Mouse (Mus musculus) megakaryocyte, embryonic 14.5 days (primary cell): ENCODE measurements around the gene Krt10. TPM values are rescaled to one million over a fixed set of nuclear protein-coding genes. Genes with fewer than 3 reads are reported as not detected.

Experiments used
- H3K27me3 ChIP-seq: replicated peaks from 2 replicates; pipeline ENCODE3; 2012; ENCODE audit warnings: inconsistent platforms
- H3K36me3 ChIP-seq: replicated peaks from 2 replicates; pipeline ENCODE3; 2012; ENCODE audit warnings: low read length, inconsistent platforms, mixed read lengths
- H3K4me1 ChIP-seq: 2 replicates; pipeline ENCODE4 v1.6.1; 2012; ENCODE audit warnings: inconsistent platforms
- H3K4me3 ChIP-seq: replicated peaks from 2 replicates; pipeline ENCODE3; 2012; ENCODE audit warnings: moderate library complexity, mild to moderate bottlenecking, inconsistent platforms
- H3K9me3 ChIP-seq: 2 replicates; pipeline ENCODE4 v1.6.1; 2012; ENCODE audit warnings: inconsistent platforms
- FLI1 ChIP-seq: IDR thresholded peaks from 2 replicates; pipeline ENCODE4 v1.6.1; 2012; ENCODE audit warnings: low read length, inconsistent platforms, mixed read lengths
- GATA1 ChIP-seq: IDR thresholded peaks from 3 replicates; pipeline ENCODE4 v1.6.1; 2012; ENCODE audit warnings: mixed read lengths, low read length, inconsistent platforms, borderline replicate concordance
- polyA plus RNA-seq: library from polyadenylated mRNA; stranded (reverse); fragments of >175 nt; gene quantifications from 2 replicates; pipeline ENCODE4 v1.2.3, GENCODE M21; 2012; ENCODE audit warnings: low replicate concordance; ENCODE audit not compliant: insufficient read depth

Krt10 gene
- polyA plus RNA-seq, 1 experiment, result 6.6 TPM

- no peaks in the 10 kb centered on the region for H3K9me3 ChIP-seq
- no peaks in the 10 kb centered on the region for H3K4me1 ChIP-seq
- no peak for TF ChIP-seq FLI1
- TF ChIP-seq GATA1, result no peak
Measured at GRCm38 (mm10) chr11:99339299-99339847, 49.8 kb downstream of the Krt10 start.

GRCm38 (mm10) chr11:99337866-99338265 lies 51.3 kb downstream of the Krt10 start, which contains the start of gene Krt26:
Krt26 (minus strand) TSS chr11:99337966.
- H3K36me3 ChIP-seq, result no peaks in the 10 kb centered on the region
- H3K9me3 ChIP-seq, result no peaks in the 10 kb centered on the region
- no peaks in the 10 kb centered on the region for H3K4me1 ChIP-seq
- no peaks in the 10 kb centered on the region for H3K27me3 ChIP-seq
- H3K4me3 ChIP-seq, result no peak within 1 kb of the TSS
- TF ChIP-seq GATA1 (no peak), FLI1 (no peak)

More at GRCm38 (mm10) chr11:99339299-99339847, 49.8 kb downstream of the Krt10 start:
- no peak overlapping the region for H3K4me3 ChIP-seq
- no peaks in the 10 kb centered on the region for H3K36me3 ChIP-seq
- no peaks in the 10 kb centered on the region for H3K27me3 ChIP-seq

Other genes starting within 250 kb of the Krt10 start
- gene Ccr7, start 234.3 kb downstream of the Krt10 start, polyA plus RNA-seq, result not detected in 2 replicates
- gene Smarce1, start 158.3 kb downstream of the Krt10 start, polyA plus RNA-seq, result 24.2 and 370 TPM in 2 replicates
- gene Krt222, start 145.3 kb downstream of the Krt10 start, polyA plus RNA-seq, result not detected in 2 replicates
- gene Krt24, start 104.1 kb downstream of the Krt10 start, polyA plus RNA-seq, result not detected in 2 replicates
- gene Krt25, start 66.4 kb downstream of the Krt10 start, polyA plus RNA-seq, result not detected in 2 replicates
- gene Krt26, start 51.4 kb downstream of the Krt10 start, polyA plus RNA-seq, result not detected in 2 replicates
- not detected in 2 replicates for gene Krt27, start 38.3 kb downstream of the Krt10 start, polyA plus RNA-seq
- gene Krt28, start 14.5 kb downstream of the Krt10 start, polyA plus RNA-seq, result not detected in 2 replicates
- not detected in 2 replicates for gene Krt12, start 32.9 kb upstream of the Krt10 start, polyA plus RNA-seq
- gene Krt20, start 48.8 kb upstream of the Krt10 start, polyA plus RNA-seq, result not detected in 2 replicates
- gene Krt23, start 103.8 kb upstream of the Krt10 start, polyA plus RNA-seq, result not detected in 2 replicates
- not detected in 2 replicates for gene Krt39, start 132.0 kb upstream of the Krt10 start, polyA plus RNA-seq
- gene Krt40, start 153.8 kb upstream of the Krt10 start, polyA plus RNA-seq, result not detected in 2 replicates
- not detected in 2 replicates for gene Krtap3-3, start 161.5 kb upstream of the Krt10 start, polyA plus RNA-seq
- gene Krtap3-2, start 167.5 kb upstream of the Krt10 start, polyA plus RNA-seq, result not detected in 2 replicates
- gene Gm11939, start 170.1 kb upstream of the Krt10 start, polyA plus RNA-seq, result not detected in 2 replicates
- not detected in 2 replicates for gene Krtap3-1, start 177.3 kb upstream of the Krt10 start, polyA plus RNA-seq
- gene Krtap1-5, start 191.7 kb upstream of the Krt10 start, polyA plus RNA-seq, result not detected in 2 replicates
- not detected in 2 replicates for gene Krtap1-4, start 194.3 kb upstream of the Krt10 start, polyA plus RNA-seq
- gene Krtap1-3, start 202.0 kb upstream of the Krt10 start, polyA plus RNA-seq, result not detected in 2 replicates
- not detected in 2 replicates for gene Krtap9-3, start 208.7 kb upstream of the Krt10 start, polyA plus RNA-seq
- gene Gm11938, start 213.9 kb upstream of the Krt10 start, polyA plus RNA-seq, result not detected in 2 replicates
- not detected in 2 replicates for gene Gm11937, start 220.8 kb upstream of the Krt10 start, polyA plus RNA-seq
- gene Krtap2-4, start 225.5 kb upstream of the Krt10 start, polyA plus RNA-seq, result not detected in 2 replicates
- not detected in 2 replicates for gene Gm11562, start 231.1 kb upstream of the Krt10 start, polyA plus RNA-seq
- gene Krtap4-1, start 238.9 kb upstream of the Krt10 start, polyA plus RNA-seq, result not detected in 2 replicates
- gene Krtap4-2, start 245.7 kb upstream of the Krt10 start, polyA plus RNA-seq, result not detected in 2 replicates